11 mouse cellular contexts compared by ENCODE assay signal in genomic region chr9:113380408-113381129, GRCm38 (mm10).
DNase-seq lines count a peak whose midpoint lies in the region; ATAC-seq and TF ChIP-seq lines count a peak whose summit lies in the region.
"Had no signal": no experiment of that assay in that cellular context is flagged by ENCODE, and none has a peak within 500 bp of the region (broad histone marks: within the 10 kb centered on the region; RNA-seq: fewer than 3 reads in every experiment).

No protein-coding gene starts in this region.

- no peaks in the 10 kb centered on the region for H3K9me3 ChIP-seq in heart, embryonic 11.5 days (replicated peaks; ENCODE audit: control insufficient read depth, low read length)
- no peaks in the 10 kb centered on the region for H3K9me3 ChIP-seq in midbrain, embryonic 16.5 days (replicated peaks; ENCODE audit: control insufficient read depth, low read length, poor library complexity, severe bottlenecking)
- H3K9me3 ChIP-seq: intestine, embryonic 15.5 days had no signal

- WGBS in heart, embryonic 11.5 days (ENCODE audit: insufficient replicate concordance), result 49% methylated on average over 17 of the region's 17 CpGs
- 42% methylated on average over 17 of the region's 17 CpGs for WGBS in midbrain, embryonic 16.5 days
- 66% methylated on average over 17 of the region's 17 CpGs for whole genome bisulfite sequencing in thymus, adult 2 months

- H3K4me2 ChIP-seq in heart, embryonic 11.5 days, result no peak overlapping the region
- no peak overlapping the region for H3K4me2 ChIP-seq in midbrain, embryonic 16.5 days (ENCODE audit: low read length)
- H3K4me2 ChIP-seq: intestine, embryonic 15.5 days; lung, embryonic 14.5 days had no signal

- no peak overlapping the region for H3K9ac ChIP-seq in heart, embryonic 11.5 days (ENCODE audit: low read depth, low read length)
- no peak overlapping the region for H3K9ac ChIP-seq in midbrain, embryonic 16.5 days (ENCODE audit: low read depth, low read length)
- H3K9ac ChIP-seq: intestine, embryonic 15.5 days; lung, embryonic 14.5 days had no signal

- peaks cover 8% of the 10 kb centered on the region for H3K4me1 ChIP-seq in heart, embryonic 11.5 days (ENCODE audit: control insufficient read depth, insufficient read depth, low read length)
- H3K4me1 ChIP-seq in midbrain, embryonic 16.5 days (ENCODE audit: control insufficient read depth, insufficient read depth, low read length), result peaks cover 10% of the 10 kb centered on the region
- no peaks in the 10 kb centered on the region for H3K4me1 ChIP-seq in thymus, adult 2 months (replicated peaks; ENCODE audit: control insufficient read depth, insufficient read depth, low read length)
- H3K4me1 ChIP-seq: intestine, embryonic 15.5 days had no signal

- no peak overlapping the region for H3K27ac ChIP-seq in heart, embryonic 11.5 days (ENCODE audit: low read depth, low read length)
- peak overlapping the region; percentile 66 for H3K27ac ChIP-seq in midbrain, embryonic 16.5 days (ENCODE audit: low read length)
- H3K27ac ChIP-seq in thymus, adult 2 months (ENCODE audit: control insufficient read depth, insufficient read depth, low read length), result no peak overlapping the region
- H3K27ac ChIP-seq: intestine, embryonic 15.5 days had no signal

- no peak for TF ChIP-seq CTCF in thymus, adult 2 months (IDR thresholded peaks at IDR 0.05; ENCODE audit: borderline replicate concordance, control insufficient read depth, extremely low read depth, insufficient read depth, low read length, poor library complexity)

- DNase-seq in heart, postnatal 25 days (ENCODE audit: low spot score), result no peak
- DNase-seq in cerebellum, adult 18-20 months, result peak; percentile 24 to 25
- DNase-seq in cerebellum, postnatal 36 days, result peak; percentile 16 to 18
- no peak for DNase-seq in thymus, adult 2 months
- DNase-seq in adrenal gland, postnatal 4 days (ENCODE audit: low spot score in 2 of 2), result no peak
- DNase-seq: adrenal gland, postnatal 10 days; lung, embryonic 14.5 days; thymus, adult 18-20 months had no signal

- peak; percentile 22; the same call in 1 of the 2 replicates for ATAC-seq in heart, embryonic 11.5 days (replicated peaks; ENCODE audit: insufficient number of reproducible peaks, low FRiP score, low TSS enrichment)
- peak; percentile 49; the same call in 1 of the 2 replicates for ATAC-seq in midbrain, embryonic 16.5 days
- ATAC-seq: intestine, embryonic 15.5 days had no signal

- intact Hi-C loops in heart, postnatal 25 days (cut with DNase I), result no loop called here

- H3K27me3 ChIP-seq in heart, embryonic 11.5 days (ENCODE audit: control insufficient read depth, insufficient read depth, low read length), result no peaks in the 10 kb centered on the region
- H3K27me3 ChIP-seq in midbrain, embryonic 16.5 days (ENCODE audit: control insufficient read depth, insufficient read depth, low read depth, low read length), result no peaks in the 10 kb centered on the region
- H3K27me3 ChIP-seq in thymus, adult 2 months (ENCODE audit: control insufficient read depth, insufficient read depth, low read length), result no peaks in the 10 kb centered on the region
- H3K27me3 ChIP-seq: intestine, embryonic 15.5 days had no signal

- no peak for TF ChIP-seq POLR2A in thymus, adult 2 months (IDR thresholded peaks at IDR 0.05; ENCODE audit: control insufficient read depth, extremely low read depth, insufficient read depth, low read length, poor library complexity)

- no peak overlapping the region for H3K4me3 ChIP-seq in heart, embryonic 11.5 days (ENCODE audit: low read depth, low read length)
- no peak overlapping the region for H3K4me3 ChIP-seq in midbrain, embryonic 16.5 days (ENCODE audit: low read depth, low read length)
- H3K4me3 ChIP-seq in thymus, adult 2 months (ENCODE audit: control insufficient read depth, insufficient read depth, low read length), result no peak overlapping the region
- H3K4me3 ChIP-seq: intestine, embryonic 15.5 days had no signal

- no peaks in the 10 kb centered on the region for H3K36me3 ChIP-seq in heart, embryonic 11.5 days (ENCODE audit: control insufficient read depth, insufficient read depth, low read length)
- H3K36me3 ChIP-seq in midbrain, embryonic 16.5 days (ENCODE audit: control insufficient read depth, insufficient read depth, low read length), result no peaks in the 10 kb centered on the region
- no peaks in the 10 kb centered on the region for H3K36me3 ChIP-seq in thymus, adult 2 months (ENCODE audit: control insufficient read depth, insufficient read depth, low read length)
- H3K36me3 ChIP-seq: intestine, embryonic 15.5 days had no signal

Comparison
In these comparisons a context has a peak if more than half of its experiments do, and no peak if none do; other contexts are left out.
1. DNase-seq: peak in cerebellum, adult 18-20 months (2 of 2) and cerebellum, postnatal 36 days (2 of 2); none in heart, postnatal 25 days (single experiment), thymus, adult 2 months (single experiment) and adrenal gland, postnatal 4 days (0 of 2).